Mouse (Mus musculus): ENCODE results near the gene Nfatc2ip. TPM values are rescaled to one million over a fixed set of nuclear protein-coding genes. Genes with fewer than 3 reads are reported as not detected.

Gene Nfatc2ip
- total RNA-seq (2023): 10 to 100 TPM; 10.2 to 11.0 TPM

DNA sequence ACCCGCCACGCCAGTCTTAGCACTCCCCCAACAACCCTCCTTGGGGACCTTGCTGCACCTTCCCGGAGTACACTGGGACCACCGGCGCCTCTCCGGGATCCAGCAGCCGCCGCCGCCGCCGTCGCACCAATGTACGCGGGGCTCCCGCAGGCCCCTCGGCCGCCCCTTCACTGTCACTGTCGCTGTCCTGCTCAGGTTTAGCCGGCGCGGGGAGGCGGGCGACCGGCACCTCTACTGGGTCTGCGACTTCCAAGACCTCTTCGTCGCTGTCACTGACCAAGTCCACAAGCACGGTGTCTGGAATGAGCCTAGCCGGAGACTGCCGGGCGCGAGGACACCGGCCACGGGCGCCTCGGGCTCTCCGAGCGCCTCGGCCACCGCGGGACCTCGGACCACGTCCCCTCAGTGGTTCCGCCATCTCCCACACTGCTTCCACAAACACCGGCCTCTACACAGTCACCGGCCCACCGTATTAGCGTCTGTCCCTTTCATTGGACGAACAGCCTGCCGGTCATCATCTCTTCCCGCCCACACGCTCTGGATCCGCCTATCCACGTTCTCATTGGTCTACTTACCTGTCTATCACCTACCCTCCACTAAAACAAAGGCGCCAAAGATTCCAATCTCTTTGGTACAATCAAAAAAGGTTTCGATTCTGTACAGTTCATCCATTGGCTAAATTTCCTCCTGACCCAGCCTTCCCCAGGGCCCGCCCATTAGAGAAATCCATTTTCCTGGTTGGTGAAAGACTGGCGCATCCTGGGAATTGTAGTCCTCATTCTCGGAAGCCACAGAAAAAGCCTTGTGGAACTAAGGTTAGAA, at the start of gene Nfatc2ip:
TSS of gene Nfatc2ip (minus strand) at position 440 of the 822 bp plus-strand sequence.

DNA sequence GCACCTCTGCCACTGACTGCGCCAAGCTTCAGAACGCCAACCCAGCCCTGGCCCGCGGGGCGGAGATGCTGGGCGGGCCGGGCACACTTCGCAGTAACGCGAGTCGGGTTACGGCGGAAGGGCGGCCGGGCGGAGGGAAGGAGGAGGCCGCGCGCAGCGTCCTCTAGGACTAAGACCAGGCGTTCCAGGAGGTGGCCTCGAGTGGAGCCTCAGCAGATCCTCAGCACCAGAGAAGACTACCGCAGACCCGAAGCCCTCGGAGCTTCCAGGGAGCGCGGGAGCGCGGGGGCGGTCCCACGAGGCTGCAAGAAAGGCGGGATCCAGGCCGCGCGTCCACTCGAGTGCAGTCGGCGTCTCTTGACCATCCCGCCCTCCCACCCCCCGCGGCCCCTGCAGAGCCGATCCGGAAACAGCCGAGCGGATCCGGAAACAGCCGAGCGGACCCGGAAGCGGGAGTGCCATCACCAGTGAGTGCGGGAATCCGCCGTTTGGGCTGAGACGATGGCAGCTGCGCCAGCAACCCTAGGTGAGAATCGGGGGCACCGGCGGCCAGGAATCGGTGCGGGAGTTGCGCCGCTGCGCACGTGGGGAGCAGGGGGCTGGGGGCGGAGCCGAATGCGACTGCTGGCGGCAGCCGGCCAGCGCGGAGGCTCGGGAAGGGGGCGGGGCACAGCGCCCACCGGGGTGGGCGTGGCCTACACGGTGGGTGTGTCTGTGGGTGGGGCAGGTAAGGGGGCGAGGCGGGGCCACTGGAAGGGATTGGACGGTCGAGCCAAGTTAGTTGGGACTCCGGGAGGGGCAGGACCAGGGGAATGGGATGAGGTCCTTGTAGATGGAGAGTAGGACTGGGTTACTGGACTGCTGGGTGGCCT, 32.3 kb upstream of the Nfatc2ip start, which contains the start of gene Rabep2:
TSS of gene Rabep2 (plus strand) at position 129 of the 872 bp plus-strand sequence.

DNA sequence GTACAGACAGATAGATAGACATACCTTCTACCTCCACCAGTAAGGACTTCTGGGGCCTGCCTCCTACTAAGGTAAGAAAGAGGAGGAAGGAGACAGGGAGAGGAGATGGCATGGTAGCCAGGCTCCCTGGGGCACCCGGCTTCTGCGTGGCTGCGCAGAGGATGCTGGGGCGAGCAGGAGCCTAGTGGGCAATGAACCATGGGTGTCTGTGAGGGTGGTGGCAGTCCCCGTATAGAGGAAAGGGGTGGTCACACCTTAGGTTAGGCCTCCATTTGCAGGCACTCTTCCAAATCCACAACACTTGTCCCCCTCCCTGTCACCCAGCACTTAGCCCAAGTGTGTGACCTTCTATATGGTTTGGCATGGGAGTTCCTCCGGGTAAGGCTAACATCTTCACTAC, 18.2 kb upstream of the Nfatc2ip start, which contains the start of gene Cd19:
TSS of gene Cd19 (minus strand) at position 165 of the 400 bp plus-strand sequence.

DNA sequence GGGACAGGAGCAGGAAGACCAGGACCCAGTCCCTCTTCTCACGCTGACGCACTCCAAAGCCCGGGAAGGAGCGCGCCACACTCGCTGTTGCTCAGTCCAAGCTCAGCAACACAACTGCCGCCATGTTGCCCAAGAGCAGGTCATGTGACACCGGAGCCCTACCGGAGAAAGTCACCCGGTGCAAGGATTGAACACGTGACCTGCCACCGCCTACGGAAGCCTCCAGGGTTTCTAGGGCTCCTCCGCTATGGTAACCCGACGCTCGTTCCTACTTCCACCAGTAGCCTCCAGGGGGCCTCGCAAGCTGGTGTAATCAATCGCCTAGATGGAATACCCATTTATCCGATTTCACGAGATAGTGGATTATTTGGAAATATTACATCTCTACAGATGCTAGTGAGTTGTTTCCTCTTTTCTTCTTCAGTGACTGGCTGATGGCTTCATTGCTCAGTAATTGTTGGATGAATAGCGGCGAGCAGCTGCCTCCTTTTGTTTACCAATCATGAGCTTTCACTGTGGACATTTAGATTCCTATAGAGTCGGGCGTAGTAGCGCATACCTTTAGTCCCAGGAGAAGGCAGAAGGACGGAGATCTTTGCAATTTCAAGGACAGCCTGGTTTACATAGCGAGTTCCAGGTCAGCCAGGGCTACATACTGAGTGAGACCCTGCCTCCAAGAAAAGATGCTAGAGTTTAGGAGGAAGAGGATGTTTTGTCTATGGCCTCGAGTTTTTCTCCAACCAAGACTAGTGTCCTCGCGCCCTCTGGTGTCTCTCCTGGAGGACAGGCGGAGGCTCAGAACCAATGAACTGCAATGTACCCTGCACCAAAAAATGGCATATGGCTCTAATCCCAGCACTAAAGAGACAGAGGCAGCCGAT, 19.0 kb downstream of the Nfatc2ip start, which contains the start of gene Spns1:
TSS of gene Spns1 (minus strand) at position 173 of the 881 bp plus-strand sequence.

DNA sequence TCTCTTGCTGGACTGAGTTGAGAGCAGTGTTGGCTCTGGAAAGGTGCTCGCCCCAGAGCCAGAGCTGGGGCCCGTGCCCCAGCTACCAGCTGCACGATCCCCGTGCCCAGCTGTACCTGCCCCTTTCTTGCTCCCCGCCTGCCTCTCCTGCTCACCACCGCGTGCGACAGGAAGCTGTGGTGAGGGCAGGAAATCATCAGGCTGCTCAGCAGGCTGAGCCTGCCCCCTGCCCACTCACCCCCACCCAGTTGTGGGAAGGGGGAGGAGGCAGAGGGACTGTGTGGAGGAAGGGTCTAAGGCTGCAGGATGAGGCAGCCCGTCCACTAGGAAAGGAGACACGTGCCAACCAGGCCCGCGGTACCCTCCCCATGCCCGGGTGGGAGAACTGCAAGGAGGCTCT, 27.1 kb downstream of the Nfatc2ip start, which contains the start of gene Lat:
TSS of gene Lat (minus strand) at position 178 of the 400 bp plus-strand sequence.

Other genes starting within 250 kb of the Nfatc2ip start
- gene Xpo6, start 196.2 kb downstream of the Nfatc2ip start, total RNA-seq (2023): 10 to 100 TPM; 91.6 to 99.4 TPM
- gene Sbk1, start 124.1 kb downstream of the Nfatc2ip start, total RNA-seq (2023): 10 to 100 TPM; 20.0 to 23.4 TPM
- gene Lat, start 27.2 kb downstream of the Nfatc2ip start, total RNA-seq (2023): 1 to 10 TPM; 2.2 to 3.6 TPM
- 10 to 100 TPM; 49.8 to 66.4 TPM for gene Spns1, start 19.3 kb downstream of the Nfatc2ip start, total RNA-seq (2023)
- 1 to 10 TPM in 1 of 2 experiments, under 1 TPM in 1; 0.97 to 4.1 TPM for gene Cd19, start 18.2 kb upstream of the Nfatc2ip start, total RNA-seq (2023)
- 10 to 100 TPM; 24.3 to 33.5 TPM for gene Rabep2, start 32.0 kb upstream of the Nfatc2ip start, total RNA-seq (2023)
- gene Atp2a1, start 66.4 kb upstream of the Nfatc2ip start, total RNA-seq (2023): 1 to 10 TPM; 1.9 to 3.2 TPM
- 10 to 100 TPM; 36.6 to 38.8 TPM for gene Sh2b1, start 78.7 kb upstream of the Nfatc2ip start, total RNA-seq (2023)
- 10 to 100 TPM; 34.1 to 35.5 TPM for gene Tufm, start 90.6 kb upstream of the Nfatc2ip start, total RNA-seq (2023)
- 100 to 1,000 TPM; 169 to 183 TPM for gene Atxn2l, start 106.7 kb upstream of the Nfatc2ip start, total RNA-seq (2023)
- gene Eif3c, start 169.7 kb upstream of the Nfatc2ip start, total RNA-seq (2023): 100 to 1,000 TPM; 123 to 127 TPM
- gene Apobr, start 188.2 kb upstream of the Nfatc2ip start, total RNA-seq (2023): 100 to 1,000 TPM; 108 to 125 TPM
- gene Cln3, start 189.1 kb upstream of the Nfatc2ip start, total RNA-seq (2023): 100 to 1,000 TPM; 241 to 250 TPM
- gene Il27, start 198.2 kb upstream of the Nfatc2ip start, total RNA-seq (2023): 10 to 100 TPM; 10.8 to 13.3 TPM
- 10 to 100 TPM; 83.7 to 95.7 TPM for gene Nupr1, start 234.1 kb upstream of the Nfatc2ip start, total RNA-seq (2023)